Mouse (Mus musculus) ovary, postnatal 14 days (tissue): ENCODE data around the gene Kcnk7.

Experiments
- DNase-seq: peaks from one replicate; pipeline ENCODE4 v3.0.0; 2022; ENCODE audit warnings: low spot score

The Kcnk7 gene

DNA sequence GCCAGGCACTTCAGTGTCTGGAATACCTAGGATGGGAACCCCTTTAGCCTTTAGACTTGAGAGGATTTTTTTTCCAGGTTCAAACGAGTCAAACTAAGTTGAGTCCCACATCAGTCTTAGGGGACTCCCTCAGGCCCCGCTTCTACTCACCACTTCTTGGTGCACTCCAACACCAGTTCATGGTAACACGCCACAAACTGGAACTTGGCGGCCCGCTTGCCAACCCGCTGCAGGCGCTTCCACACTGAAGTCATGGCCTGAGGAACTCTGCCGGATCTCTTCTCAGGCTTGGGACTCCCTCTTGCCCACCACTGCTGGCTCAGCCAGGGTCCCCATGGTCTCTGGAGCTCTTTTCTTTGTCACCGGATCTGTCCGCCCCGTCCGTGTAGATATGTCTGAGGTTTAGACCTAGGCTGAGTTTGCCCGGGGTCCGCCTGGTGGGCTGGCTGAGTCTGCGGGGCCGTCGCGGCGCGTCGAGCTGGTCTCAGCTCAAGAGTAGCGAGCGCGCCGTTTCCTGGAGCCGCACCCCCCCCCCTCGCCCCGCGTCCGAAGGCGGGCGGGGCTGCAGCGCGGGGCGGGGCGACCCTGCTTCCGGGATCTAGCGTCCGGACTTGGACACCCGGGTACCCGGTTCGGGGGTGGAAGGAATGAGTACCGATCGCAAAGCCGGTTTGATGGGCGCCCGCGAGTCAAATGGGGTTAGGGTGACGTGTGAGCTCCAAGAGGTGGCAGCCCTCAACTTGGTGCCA, 21.8 kb downstream of the Kcnk7 start, which contains the start of gene Ehbp1l1:
Ehbp1l1 (minus strand) TSS at position 551 of the 749 bp plus-strand sequence.
- DNase-seq, result no peak

DNA sequence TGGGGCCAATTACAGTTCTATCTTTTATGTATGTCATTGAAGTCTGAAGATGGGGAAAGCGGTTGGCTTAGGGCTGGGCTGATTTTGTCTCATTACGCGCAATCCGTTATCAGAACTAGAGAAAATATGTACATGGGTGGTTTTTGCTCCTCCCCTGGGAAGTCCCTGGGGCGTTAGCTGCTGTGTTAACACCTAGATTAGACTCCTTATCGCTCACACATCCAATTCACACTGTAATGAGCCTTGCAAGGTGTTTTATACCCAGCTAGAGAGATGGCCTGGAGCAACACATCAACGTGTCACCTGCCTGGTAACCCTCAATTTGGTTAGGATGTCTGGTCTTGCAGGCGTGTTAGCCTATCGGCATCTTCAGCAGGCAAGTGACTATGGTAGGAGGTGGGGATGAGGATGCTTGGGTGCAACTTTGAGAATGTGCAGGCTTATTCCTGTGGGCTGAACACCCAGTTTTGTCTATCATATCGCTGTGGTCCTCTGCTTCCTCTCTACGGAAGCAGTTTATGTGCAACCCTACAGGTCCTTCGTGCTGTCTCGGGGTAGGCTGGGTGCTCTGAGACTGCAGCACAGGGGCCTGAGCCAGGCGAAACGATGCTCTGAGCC, 22.9 kb downstream of the Kcnk7 start:
- no peak for DNase-seq

GRCm38 (mm10) chr19:5727701-5728100, 23.5 kb downstream of the Kcnk7 start:
- DNase-seq, result peak; percentile 87

DNA sequence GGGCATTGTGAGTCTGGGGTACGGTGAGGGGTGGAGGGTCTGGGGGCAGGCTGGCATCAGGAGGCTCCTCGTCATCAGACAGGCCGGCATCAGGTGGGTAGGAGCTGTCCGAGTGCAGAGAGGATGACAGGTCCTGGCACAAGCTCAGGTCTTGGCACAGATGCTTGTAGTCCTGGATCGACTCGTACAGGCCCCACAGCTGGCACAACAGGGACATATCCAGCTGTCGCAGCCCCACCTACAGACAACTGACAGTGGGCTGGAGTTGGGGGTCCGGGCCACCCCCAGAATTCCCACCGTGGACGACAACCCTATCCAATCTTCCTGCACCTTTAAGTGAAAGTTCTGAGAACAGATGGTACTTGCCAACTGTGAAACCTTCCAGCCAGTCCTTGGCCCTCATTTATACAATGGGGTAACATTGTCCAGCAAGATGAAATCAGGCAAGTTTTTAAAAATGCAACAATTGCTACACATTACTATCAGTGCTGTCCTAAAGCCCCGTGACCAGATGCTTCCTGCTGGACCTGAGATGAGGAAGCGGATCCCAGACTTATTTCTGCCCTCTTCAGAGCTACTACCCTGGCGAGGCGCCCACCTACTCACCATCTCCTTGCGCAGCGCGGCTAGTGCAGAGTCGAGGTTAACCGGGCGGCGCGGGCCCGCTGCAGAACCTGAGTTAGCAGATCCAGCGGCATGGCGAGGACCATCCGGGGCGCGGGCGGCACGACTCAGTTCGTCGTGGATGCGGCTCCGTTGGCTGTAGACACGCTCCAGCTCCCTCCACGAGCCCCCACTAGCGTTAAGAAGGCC, 24.7 kb downstream of the Kcnk7 start:
- DNase-seq, result no peak

GRCm38 (mm10) chr19:5729444-5729815, 25.3 kb downstream of the Kcnk7 start, which contains the start of gene Fam89b:
Gene Fam89b (minus strand): TSS chr19:5729653.
- DNase-seq, result peak; percentile 83

- DNase-seq, result no peak
These were observed 26.4 kb downstream of the Kcnk7 start for GRCm38 (mm10) chr19:5730314-5731186.

DNA sequence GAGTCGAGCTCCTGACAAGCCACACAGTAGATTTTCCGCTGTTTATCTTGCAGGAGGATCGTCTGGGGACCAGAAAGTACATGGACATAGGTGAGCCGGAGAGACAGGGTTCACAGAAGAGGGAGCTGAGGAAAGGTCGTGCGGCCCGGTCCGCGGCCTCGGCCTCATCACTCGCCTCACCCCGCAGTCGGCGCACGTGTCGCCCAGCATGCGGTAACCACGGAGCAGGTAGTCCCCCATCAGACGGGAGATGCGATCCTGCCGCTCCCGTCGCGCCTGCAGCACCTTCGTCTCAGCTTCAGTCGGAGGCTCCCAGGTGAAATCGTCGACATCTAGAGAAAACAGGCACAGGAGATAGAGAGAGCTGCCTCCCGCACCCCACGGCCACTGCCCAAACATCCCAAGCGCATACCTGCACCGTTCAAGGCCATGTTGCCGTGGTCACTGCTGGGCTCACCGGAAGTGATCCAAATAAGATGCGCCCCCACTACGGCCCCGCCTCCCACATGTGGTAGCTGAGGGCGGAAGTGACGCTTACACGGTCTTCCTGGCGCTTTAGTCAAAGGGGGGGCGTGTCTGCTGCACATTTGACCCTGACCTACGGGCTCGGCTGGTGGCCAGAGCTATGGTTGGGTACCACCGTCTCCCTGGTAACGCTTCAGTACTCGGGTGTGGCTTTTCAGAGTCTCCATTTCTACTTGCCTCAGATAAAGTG, 27.3 kb downstream of the Kcnk7 start:
- DNase-seq, result peak; percentile 86

DNA sequence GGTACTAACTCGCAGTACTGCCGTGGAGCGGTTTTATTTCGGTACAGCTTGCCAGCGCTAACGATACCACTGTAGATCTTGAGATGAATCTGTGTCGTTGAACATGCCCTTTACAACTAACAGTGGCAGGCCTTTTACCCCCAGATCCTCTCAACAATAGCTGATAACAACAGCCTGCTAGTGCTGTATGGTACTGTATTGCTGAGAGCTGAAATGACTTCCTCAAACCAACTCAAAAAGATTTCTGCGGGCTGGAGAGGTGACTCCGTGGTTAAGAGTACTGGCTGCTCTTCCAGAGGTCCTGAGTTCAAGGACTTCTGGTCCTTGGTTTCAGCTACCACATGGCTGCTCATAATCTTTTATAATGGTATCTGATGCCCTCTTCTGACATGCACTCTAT, 30.2 kb downstream of the Kcnk7 start:
- no peak for DNase-seq

GRCm38 (mm10) chr19:5739446-5739845, 35.3 kb downstream of the Kcnk7 start:
- DNase-seq, result no peak

DNA sequence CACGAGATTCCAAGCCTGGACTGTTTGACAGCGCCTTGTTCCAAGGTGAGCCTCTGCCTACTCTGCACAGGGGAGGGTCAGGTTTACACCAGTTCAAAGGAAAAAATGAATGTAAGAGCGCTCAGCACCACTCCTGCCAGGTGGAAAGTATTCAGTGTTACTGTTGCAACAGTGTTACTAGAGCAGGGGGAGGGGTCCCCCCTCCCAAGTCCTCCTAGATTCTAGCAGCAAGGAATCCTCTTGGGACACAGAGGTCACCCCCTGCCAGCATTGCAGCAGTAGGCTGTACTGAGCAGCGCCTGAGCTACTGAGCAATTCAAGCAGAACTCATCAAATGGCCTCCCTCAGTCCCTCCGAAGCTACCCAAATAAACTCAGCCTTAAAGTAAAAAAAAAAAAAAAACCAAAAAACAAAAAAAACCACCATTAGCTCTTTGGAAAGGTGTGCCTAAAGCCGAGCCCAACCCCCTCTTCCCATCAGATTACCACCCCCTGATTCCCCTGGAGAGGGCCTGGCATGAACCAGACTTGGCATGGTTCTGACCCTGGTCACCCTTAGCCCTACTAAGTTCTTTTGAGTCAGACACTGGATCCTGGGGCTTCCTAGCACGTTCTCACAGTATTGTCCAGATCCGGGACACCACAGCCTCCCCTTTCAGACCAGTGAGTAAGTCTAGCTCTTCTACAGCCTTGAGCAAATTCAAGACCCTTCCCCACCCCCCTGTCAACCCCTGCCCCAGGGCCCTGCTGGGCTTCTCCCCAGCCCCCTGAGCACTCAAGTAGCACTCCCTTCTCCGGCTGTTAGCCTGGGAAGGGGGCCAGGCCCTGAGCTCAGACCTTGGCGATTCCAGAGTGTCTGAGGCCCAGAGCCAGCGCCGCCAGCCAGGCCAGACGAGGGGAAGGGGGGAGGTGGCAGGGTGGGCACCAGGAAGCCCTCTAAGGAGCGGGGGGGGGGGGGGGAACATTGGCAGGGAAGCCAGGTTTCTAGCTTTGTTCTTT, 36.5 kb downstream of the Kcnk7 start, which contains the start of gene Ltbp3:
Ltbp3 (plus strand) TSS at position 585 of the 998 bp plus-strand sequence.
- peak; percentile 81 for DNase-seq

DNA sequence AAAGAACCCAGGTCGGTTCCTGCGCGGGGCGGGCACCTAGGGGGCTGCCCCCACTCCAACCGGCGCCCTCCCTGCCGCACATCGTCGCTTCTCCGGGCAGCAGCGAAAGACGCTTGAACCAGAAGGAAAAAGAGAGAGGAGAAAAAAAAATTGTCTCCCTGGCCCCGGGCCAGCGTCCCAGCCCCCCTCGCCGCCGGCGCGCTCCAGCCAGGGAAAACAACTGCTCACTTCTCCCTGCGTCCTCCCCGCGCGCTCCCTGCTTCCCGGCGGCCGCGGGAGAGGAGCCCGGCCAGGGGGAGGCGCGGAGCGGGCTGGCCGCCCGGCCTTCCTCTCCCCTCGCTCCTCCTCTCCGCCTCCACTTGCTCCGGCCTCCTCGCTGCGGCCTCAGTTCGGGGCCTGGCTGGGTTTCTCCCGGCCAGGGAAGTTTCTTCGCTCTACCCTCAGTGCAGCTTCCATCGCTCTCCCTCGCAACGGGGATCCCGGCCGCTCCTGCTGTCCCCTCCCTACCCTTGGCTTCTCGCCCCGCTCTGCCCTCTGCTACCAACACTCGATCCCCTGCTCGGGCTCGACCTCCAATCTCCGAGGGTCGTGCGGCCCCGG, 37.6 kb downstream of the Kcnk7 start:
- peak; percentile 87 for DNase-seq

GRCm38 (mm10) chr19:5742241-5742641, 38.1 kb downstream of the Kcnk7 start:
- DNase-seq, result no peak

GRCm38 (mm10) chr19:5743576-5743975, 39.4 kb downstream of the Kcnk7 start:
- DNase-seq, result no peak

GRCm38 (mm10) chr19:5745756-5746710, 41.9 kb downstream of the Kcnk7 start:
- DNase-seq, result no peak

DNA sequence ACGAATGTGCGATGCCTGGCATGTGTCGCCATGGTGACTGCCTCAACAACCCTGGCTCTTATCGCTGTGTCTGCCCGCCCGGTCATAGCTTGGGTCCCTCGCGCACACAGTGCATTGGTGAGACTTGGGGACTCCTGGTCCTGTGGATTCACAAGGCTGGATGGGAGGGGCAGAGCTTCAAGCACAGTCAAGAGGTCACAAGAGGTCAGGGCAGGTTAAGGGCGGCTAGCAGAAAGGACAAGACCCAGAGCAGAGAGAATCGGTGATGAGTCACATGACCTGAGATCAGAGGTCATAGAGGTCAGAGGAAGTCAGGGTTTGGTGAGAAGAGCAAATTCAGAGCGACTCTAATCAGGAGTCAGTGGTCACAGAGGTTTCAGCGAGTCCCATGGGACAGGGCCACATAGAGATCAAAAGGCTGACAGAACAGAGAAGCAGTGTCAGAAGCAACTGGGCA, 42.8 kb downstream of the Kcnk7 start:
- DNase-seq, result no peak

DNA sequence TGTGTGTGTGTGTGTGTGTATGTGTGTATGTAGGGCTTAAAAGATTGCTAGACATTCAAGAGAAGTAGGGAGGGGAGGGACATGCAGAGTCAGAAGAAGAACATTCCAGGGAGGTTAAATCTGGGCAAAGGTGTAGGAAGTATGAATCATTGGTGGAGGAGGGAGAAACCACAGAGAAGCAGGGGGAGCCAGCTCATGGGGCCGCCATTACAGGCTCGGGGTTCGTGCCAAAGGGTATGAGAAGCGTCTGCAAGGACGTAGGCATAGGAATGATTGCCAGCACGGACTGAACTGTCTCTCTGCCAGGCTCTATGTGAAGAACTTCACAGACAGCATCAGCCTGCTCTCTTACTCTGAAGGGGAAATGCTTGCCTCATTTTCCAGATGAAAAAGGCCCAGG, 45.3 kb downstream of the Kcnk7 start:
- no peak for DNase-seq

GRCm38 (mm10) chr19:5750951-5751350, 46.8 kb downstream of the Kcnk7 start:
- no peak for DNase-seq

GRCm38 (mm10) chr19:5751742-5752141, 47.6 kb downstream of the Kcnk7 start:
- no peak for DNase-seq
